Mouse (Mus musculus): ENCODE measurements at regions not wholly inside any gene's neighbourhood (a gene's known extent, or its start where the extent isn't known, plus 50 kb on each side); places are given as distances from the start of the nearest gene placed in this dataset.

DNA sequence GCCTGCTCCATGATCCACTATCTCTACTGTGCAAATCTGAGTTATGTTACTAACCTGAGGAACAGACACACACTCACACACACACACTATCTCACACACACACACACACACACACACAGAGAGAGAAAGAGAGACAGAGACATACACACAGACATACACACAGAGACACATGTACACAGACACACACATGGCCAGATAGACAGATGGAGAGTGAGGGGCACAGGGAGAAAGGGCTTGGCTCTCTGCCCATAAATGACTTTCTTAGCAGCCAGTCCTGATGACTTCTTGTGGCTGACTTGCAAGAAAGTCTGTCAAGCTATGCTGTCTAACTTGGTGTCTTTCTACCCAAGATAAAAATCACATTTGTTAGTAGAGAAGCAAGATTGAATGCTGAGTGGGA lies 63.7 kb upstream of the Kirrel3 start:
- DNase-seq (ENCODE audit: inconsistent age in 2 of 2, low spot score in 1 of 2): no peak

DNA sequence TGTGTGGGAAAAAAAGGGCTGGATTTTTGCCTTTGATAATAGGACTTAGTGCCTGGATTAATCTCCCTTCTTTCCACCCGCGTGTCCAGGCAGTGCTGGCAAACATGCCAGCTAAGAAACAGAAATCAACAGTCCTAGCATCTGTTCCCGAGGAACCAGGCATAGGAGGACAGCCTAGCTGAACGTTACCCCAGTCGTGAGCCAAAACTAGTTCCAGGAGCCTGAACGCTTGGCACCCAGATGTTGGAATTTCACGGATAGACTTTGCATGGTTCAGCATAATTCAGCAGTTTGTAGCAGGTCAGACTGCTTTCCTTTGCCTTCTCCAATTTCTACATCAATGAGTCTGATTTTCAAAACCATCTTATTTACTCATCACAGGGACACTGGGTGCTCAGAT lies 62.6 kb upstream of the Kirrel3 start:
- DNase-seq (ENCODE audit: inconsistent age in 2 of 2, low spot score in 1 of 2): no peak

DNA sequence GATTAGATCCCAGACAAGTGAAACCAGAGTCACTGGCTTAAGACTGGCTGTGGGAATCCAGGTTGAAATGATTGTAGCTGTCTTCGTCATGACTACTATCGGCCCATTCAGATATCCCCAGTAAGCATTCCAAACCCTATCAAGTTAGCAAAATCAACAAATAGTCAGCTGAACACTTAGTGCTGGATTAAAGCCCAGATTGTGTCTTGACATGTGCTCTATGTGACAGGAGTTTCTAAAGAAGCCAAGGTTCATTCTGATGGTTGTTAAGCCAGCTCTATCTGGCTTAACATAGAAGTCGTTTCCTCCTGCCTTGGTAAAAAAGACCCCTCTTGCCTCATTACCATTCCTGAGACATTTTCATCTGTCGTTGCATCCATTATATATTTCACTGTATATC lies 59.1 kb upstream of the Kirrel3 start:
- no peak for DNase-seq (ENCODE audit: inconsistent age in 2 of 2, low spot score in 1 of 2)

DNA sequence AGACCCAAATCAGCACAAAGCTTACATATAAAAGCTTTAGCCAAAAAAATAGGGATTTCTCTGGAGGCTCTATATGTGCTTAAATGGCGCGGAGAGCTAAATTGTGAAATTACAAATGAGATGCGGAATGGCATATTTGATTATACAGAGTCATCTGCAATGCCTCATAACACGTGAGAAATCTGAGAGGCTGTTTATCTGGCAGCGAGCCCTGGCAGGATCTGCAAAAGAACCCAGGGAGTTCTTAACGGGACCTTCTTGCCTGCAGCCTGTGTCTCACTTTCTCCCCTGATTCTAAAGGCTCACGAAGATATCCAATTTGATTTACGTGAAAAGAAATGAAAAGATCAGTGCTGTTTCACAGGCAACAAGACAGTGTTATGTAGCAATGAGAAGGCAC lies 58.0 kb upstream of the Kirrel3 start:
- no peak for DNase-seq (ENCODE audit: inconsistent age in 2 of 2, low spot score in 1 of 2)
